Comparison of ENCODE assay signal across 22 mouse cellular contexts in genomic region chrX:131954851-131955250, GRCm38 (mm10).
DNase-seq lines count a peak whose midpoint lies in the region; ATAC-seq and TF ChIP-seq lines count a peak whose summit lies in the region.
"Had no signal": no experiment of that assay in that cellular context is flagged by ENCODE, and none has a peak within 500 bp of the region (broad histone marks: within the 10 kb centered on the region; RNA-seq: fewer than 3 reads in every experiment).

No protein-coding gene starts in this region.

- no peak overlapping the region for H3K9ac ChIP-seq in forebrain, embryonic 14.5 days (ENCODE audit: low read length)
- no peak overlapping the region for H3K9ac ChIP-seq in forebrain, embryonic 13.5 days
- H3K9ac ChIP-seq: forebrain, embryonic 15.5 days; heart, embryonic 13.5 days; hindbrain, embryonic 15.5 days; intestine, embryonic 15.5 days had no signal

- peak; percentile 8 for DNase-seq in forebrain, embryonic 14.5 days (ENCODE audit: low spot score)
- DNase-seq in layer of hippocampus, postnatal 14 days (ENCODE audit: low spot score in 2 of 2): peak; percentile 1 to 14
- DNase-seq in layer of hippocampus, adult 8-10 months (ENCODE audit: low spot score in 2 of 2): no peak
- peak; percentile 28 for DNase-seq in brain, embryonic 14.5 days (ENCODE audit: low read depth)
- DNase-seq in frontal cortex, postnatal 36 days (ENCODE audit: low spot score in 2 of 2): no peak
- DNase-seq: adrenal gland, adult 2 months; adrenal gland, postnatal 14 days; cerebellum, adult 11-12 months; cerebellum, adult 9-10 months; gastrocnemius, postnatal 10 days; gastrocnemius, postnatal 36 days; heart, adult 2 months; heart, postnatal 14 days; heart, postnatal 4 days had no signal

- no peak overlapping the region for H3K4me3 ChIP-seq in forebrain, embryonic 14.5 days (ENCODE audit: low read depth, low read length)
- no peak overlapping the region for H3K4me3 ChIP-seq in forebrain, embryonic 13.5 days
- H3K4me3 ChIP-seq: forebrain, embryonic 10.5 days; forebrain, embryonic 15.5 days; heart, adult 2 months; heart, embryonic 10.5 days; heart, embryonic 13.5 days; hindbrain, embryonic 15.5 days; intestine, embryonic 15.5 days had no signal

- H3K4me1 ChIP-seq in forebrain, embryonic 14.5 days (ENCODE audit: control insufficient read depth, insufficient read depth, low read length): no peaks in the 10 kb centered on the region
- no peaks in the 10 kb centered on the region for H3K4me1 ChIP-seq in forebrain, embryonic 13.5 days
- H3K4me1 ChIP-seq: forebrain, embryonic 10.5 days; forebrain, embryonic 15.5 days; heart, embryonic 10.5 days; heart, embryonic 13.5 days; hindbrain, embryonic 15.5 days; intestine, embryonic 15.5 days had no signal

- WGBS in forebrain, embryonic 14.5 days: 59% methylated on average over 2 of the region's 2 CpGs
- WGBS in forebrain, embryonic 13.5 days: 63% methylated on average over 2 of the region's 2 CpGs

- H3K36me3 ChIP-seq in forebrain, embryonic 14.5 days (ENCODE audit: control insufficient read depth, insufficient read depth, low read length): no peaks in the 10 kb centered on the region
- no peaks in the 10 kb centered on the region for H3K36me3 ChIP-seq in forebrain, embryonic 13.5 days (ENCODE audit: poor library complexity, severe bottlenecking)
- H3K36me3 ChIP-seq: forebrain, embryonic 10.5 days; forebrain, embryonic 15.5 days; heart, embryonic 10.5 days; heart, embryonic 13.5 days; hindbrain, embryonic 15.5 days; intestine, embryonic 15.5 days had no signal

- H3K27me3 ChIP-seq in forebrain, embryonic 14.5 days (replicated peaks; ENCODE audit: control insufficient read depth, insufficient read depth, low read length): no peaks in the 10 kb centered on the region
- no peaks in the 10 kb centered on the region for H3K27me3 ChIP-seq in forebrain, embryonic 13.5 days
- H3K27me3 ChIP-seq: forebrain, embryonic 15.5 days; heart, embryonic 13.5 days; hindbrain, embryonic 15.5 days; intestine, embryonic 15.5 days had no signal

- TF ChIP-seq POLR2A in brain, embryonic 14.5 days (IDR thresholded peaks at IDR 0.05; ENCODE audit: borderline replicate concordance, extremely low read depth, insufficient read depth, insufficient read length, poor library complexity, severe bottlenecking): no peak

- no peak for TF ChIP-seq CTCF in brain, embryonic 14.5 days (IDR thresholded peaks at IDR 0.05; ENCODE audit: borderline replicate concordance, extremely low read depth, insufficient read depth, insufficient read length)

- H3K27ac ChIP-seq in forebrain, embryonic 14.5 days (ENCODE audit: low read depth, low read length): no peak overlapping the region
- no peak overlapping the region for H3K27ac ChIP-seq in forebrain, embryonic 13.5 days
- H3K27ac ChIP-seq: forebrain, embryonic 10.5 days; forebrain, embryonic 15.5 days; heart, adult 2 months; heart, embryonic 10.5 days; heart, embryonic 13.5 days; hindbrain, embryonic 15.5 days; intestine, embryonic 15.5 days had no signal

- no peaks in the 10 kb centered on the region for H3K9me3 ChIP-seq in forebrain, embryonic 14.5 days (replicated peaks; ENCODE audit: control insufficient read depth, low read length)
- no peaks in the 10 kb centered on the region for H3K9me3 ChIP-seq in forebrain, embryonic 13.5 days (replicated peaks)
- H3K9me3 ChIP-seq: forebrain, embryonic 10.5 days; forebrain, embryonic 15.5 days; heart, embryonic 10.5 days; heart, embryonic 13.5 days; hindbrain, embryonic 15.5 days; intestine, embryonic 15.5 days had no signal

- no peak overlapping the region for H3K4me2 ChIP-seq in forebrain, embryonic 14.5 days (ENCODE audit: low read length)
- no peak overlapping the region for H3K4me2 ChIP-seq in forebrain, embryonic 13.5 days
- H3K4me2 ChIP-seq: forebrain, embryonic 15.5 days; heart, embryonic 13.5 days; hindbrain, embryonic 15.5 days; intestine, embryonic 15.5 days had no signal

- no peak for ATAC-seq in forebrain, embryonic 14.5 days
- no peak for ATAC-seq in forebrain, embryonic 13.5 days
- ATAC-seq: CD4-positive, CD25-positive, alpha-beta regulatory T cell, adult 4 months; forebrain, embryonic 15.5 days; intestine, embryonic 15.5 days had no signal

Comparison
In these comparisons a context has a peak if more than half of its experiments do, and no peak if none do; other contexts are left out.
1. DNase-seq: peak in forebrain, embryonic 14.5 days (single experiment), layer of hippocampus, postnatal 14 days (2 of 2) and brain, embryonic 14.5 days (single experiment); none in layer of hippocampus, adult 8-10 months (0 of 2) and frontal cortex, postnatal 36 days (0 of 2).